Mouse (Mus musculus) limb, embryonic 12.5 days (tissue): ENCODE results near the gene Ccdc141. TPM values are rescaled to one million over a fixed set of nuclear protein-coding genes. Genes with fewer than 3 reads are reported as not detected.

Experiments
- ATAC-seq: fragments of 200-750 bp; cut with Nextera tagmentation; 2 replicates; pipeline ENCODE4 v1.8.0; 2017; ENCODE audit warnings: low read depth, moderate TSS enrichment; ENCODE audit not compliant: insufficient number of reproducible peaks, insufficient read depth, low FRiP score, low TSS enrichment
- H3K27ac ChIP-seq: fragments of 300-500 bp; sonication (generic); 2 replicates; pipeline ENCODE4 v1.5.1; 2016; ENCODE audit warnings: mild to moderate bottlenecking, moderate library complexity
- H3K27me3 ChIP-seq: fragments of 300-500 bp; sonication (generic); 2 replicates; pipeline ENCODE4 v1.6.1; 2016; ENCODE audit warnings: mild to moderate bottlenecking, moderate library complexity
- H3K36me3 ChIP-seq: fragments of 300-500 bp; sonication (generic); 2 replicates; pipeline ENCODE4 v1.6.1; 2016; ENCODE audit warnings: mild to moderate bottlenecking, moderate library complexity
- H3K4me1 ChIP-seq: fragments of 300-500 bp; sonication (generic); replicated peaks from 2 replicates; pipeline ENCODE4 v1.6.1; 2016
- H3K4me2 ChIP-seq: fragments of 300-500 bp; sonication (generic); 2 replicates; pipeline ENCODE4 v1.6.1; 2016; ENCODE audit warnings: mild to moderate bottlenecking, moderate library complexity
- H3K4me3 ChIP-seq: fragments of 300-500 bp; sonication (generic); replicated peaks from 2 replicates; pipeline ENCODE4 v1.5.1; 2016; ENCODE audit warnings: mild to moderate bottlenecking
- H3K9ac ChIP-seq: fragments of 300-500 bp; sonication (generic); replicated peaks from 2 replicates; pipeline ENCODE4 v1.6.1; 2016; ENCODE audit warnings: mild to moderate bottlenecking, moderate library complexity
- H3K9me3 ChIP-seq: fragments of 300-500 bp; sonication (generic); 2 replicates; pipeline ENCODE4 v1.6.1; 2016; ENCODE audit warnings: mild to moderate bottlenecking, moderate library complexity
- WGBS: fragments of 180-500 bp; shearing (Covaris S2); methylation state at CpG from one replicate; pipeline ENCODE4 v1.1.7; 2016; 5-methylcytosine and 5-hydroxymethylcytosine counted together
- polyA plus RNA-seq: library from polyadenylated mRNA; unstranded; fragments of >200 nt; fragmentation: Nextera tagmentation; extraction: Ambion mirVana; gene quantifications from 2 replicates; pipeline ENCODE4 v1.2.1, GENCODE M21; 2016

Ccdc141 gene
- polyA plus RNA-seq, 1 experiment from 2014 or later, result 12.3 TPM

GRCm38 (mm10) chr2:76972051-76972450 is 198.4 kb downstream of the Ccdc141 start:
- Histone ChIP-seq H3K27me3 (0 out of 2 replicates have a peak, but pooled peaks cover 4% of the 10 kb centered on the region), H3K4me1 (0 out of 2 replicates have a peak, but pooled peaks cover 4% of the 10 kb centered on the region), H3K27ac (no peak overlapping the region), H3K4me2 (no peak overlapping the region), H3K36me3 (no peaks in the 10 kb centered on the region), H3K4me3 (no peak overlapping the region), H3K9ac (no peak overlapping the region), H3K9me3 (no peaks in the 10 kb centered on the region)
- WGBS, result 81% methylated on average over 4 of the region's 4 CpGs
- ATAC-seq, result no peak

- Histone ChIP-seq H3K9me3 (no peaks in the 10 kb centered on the region), H3K27ac (no peak overlapping the region), H3K4me3 (no peak overlapping the region), H3K36me3 (no peaks in the 10 kb centered on the region), H3K4me1 (0 out of 2 replicates have a peak, but pooled peaks cover 4% of the 10 kb centered on the region), H3K4me2 (no peak overlapping the region), H3K9ac (no peak overlapping the region), H3K27me3 (0 out of 2 replicates have a peak, but pooled peaks cover 4% of the 10 kb centered on the region)
- no peak for ATAC-seq
- WGBS, result 62% methylated on average over 5 of the region's 5 CpGs
Observed at GRCm38 (mm10) chr2:76971069-76971468, 199.4 kb downstream of the Ccdc141 start.

- Histone ChIP-seq H3K9ac (no peak overlapping the region), H3K36me3 (no peaks in the 10 kb centered on the region), H3K9me3 (no peaks in the 10 kb centered on the region), H3K27me3 (0 out of 2 replicates have a peak, but pooled peaks cover 4% of the 10 kb centered on the region), H3K27ac (no peak overlapping the region), H3K4me3 (no peak overlapping the region), H3K4me2 (no peak overlapping the region), H3K4me1 (0 out of 2 replicates have a peak, but pooled peaks cover 4% of the 10 kb centered on the region)
- ATAC-seq, result no peak
- 40% methylated on average over 4 of the region's 4 CpGs for WGBS
Observed at GRCm38 (mm10) chr2:76970669-76971068, 199.8 kb downstream of the Ccdc141 start.

DNA sequence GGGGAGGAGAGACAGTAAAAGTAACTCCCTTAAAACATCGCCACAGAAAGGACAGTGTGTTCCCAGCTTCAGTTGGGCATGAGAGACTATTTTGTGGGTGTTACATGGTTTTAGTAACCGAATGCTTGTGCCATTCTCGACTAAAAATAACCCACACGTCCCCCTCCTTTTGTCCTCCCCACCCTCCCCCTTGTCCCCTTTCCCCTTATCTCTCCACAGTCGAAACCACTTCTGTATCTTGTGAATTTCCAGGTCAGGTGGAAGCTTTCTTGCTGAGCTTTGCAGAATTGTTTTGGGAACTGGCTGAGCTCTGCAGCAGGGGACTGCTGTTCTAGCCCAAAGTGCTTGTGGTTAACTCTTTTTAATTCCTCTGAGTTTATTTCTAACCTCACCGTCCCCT is 200.2 kb downstream of the Ccdc141 start:
- WGBS, result 73% methylated on average over 6 of the region's 6 CpGs
- H3K9me3 ChIP-seq, result no peaks in the 10 kb centered on the region
- H3K4me1 ChIP-seq, result 0 out of 2 replicates have a peak, but pooled peaks cover 4% of the 10 kb centered on the region
- no peaks in the 10 kb centered on the region for H3K36me3 ChIP-seq
- no peak overlapping the region for H3K4me3 ChIP-seq
- H3K4me2 ChIP-seq, result no peak overlapping the region
- H3K9ac ChIP-seq, result no peak overlapping the region
- H3K27ac ChIP-seq, result no peak overlapping the region
- ATAC-seq, result no peak
- H3K27me3 ChIP-seq, result 0 out of 2 replicates have a peak, but pooled peaks cover 4% of the 10 kb centered on the region

DNA sequence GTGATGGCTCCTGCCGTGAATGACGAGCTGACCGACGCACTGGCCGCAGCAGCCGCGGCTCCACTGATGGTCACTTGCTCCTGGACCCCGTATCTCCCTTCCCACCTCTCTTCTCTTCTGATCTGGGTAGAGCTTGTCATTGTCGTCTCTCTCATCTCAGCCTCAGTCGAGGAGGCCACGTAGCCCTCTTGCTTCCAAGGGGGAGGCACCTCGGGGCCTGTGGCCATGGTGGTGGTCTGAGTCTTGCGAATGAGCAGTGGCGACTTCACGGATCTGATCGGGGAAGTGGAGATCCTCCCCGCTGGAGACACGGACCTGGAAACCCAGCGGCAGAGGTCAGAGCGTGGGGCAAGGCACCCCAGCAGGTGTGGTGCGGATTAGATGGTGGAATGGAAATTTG is 200.8 kb downstream of the Ccdc141 start:
- Histone ChIP-seq H3K4me2 (no peak overlapping the region), H3K9ac (no peak overlapping the region), H3K27ac (no peak overlapping the region), H3K36me3 (no peaks in the 10 kb centered on the region), H3K4me3 (no peak overlapping the region), H3K27me3 (0 out of 2 replicates have a peak, but pooled peaks cover 4% of the 10 kb centered on the region), H3K4me1 (0 out of 2 replicates have a peak, but pooled peaks cover 4% of the 10 kb centered on the region), H3K9me3 (no peaks in the 10 kb centered on the region)
- 83% methylated on average over 21 of the region's 21 CpGs for WGBS
- ATAC-seq, result no peak

DNA sequence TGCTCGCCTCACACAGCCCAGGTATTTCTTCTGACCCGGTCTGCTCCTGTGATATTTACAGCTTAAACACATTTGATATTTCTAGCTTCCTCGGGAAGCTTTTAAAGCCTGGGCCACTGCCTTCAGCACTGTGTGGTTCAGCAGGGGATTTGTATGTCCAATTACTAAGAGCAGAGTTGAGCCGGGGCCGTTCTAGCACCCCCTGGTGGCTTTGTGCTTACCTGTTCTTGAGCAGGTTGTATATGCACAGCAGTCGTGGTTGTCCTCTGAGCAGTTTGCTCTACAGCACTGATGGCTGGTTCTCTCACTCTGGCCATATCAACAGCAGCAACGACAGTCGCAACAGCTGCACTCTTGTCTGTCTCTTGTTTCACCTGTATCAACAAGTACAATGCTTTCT is 201.5 kb downstream of the Ccdc141 start:
- WGBS, result 27% methylated on average over 8 of the region's 8 CpGs
- peak; percentile 84 for ATAC-seq

DNA sequence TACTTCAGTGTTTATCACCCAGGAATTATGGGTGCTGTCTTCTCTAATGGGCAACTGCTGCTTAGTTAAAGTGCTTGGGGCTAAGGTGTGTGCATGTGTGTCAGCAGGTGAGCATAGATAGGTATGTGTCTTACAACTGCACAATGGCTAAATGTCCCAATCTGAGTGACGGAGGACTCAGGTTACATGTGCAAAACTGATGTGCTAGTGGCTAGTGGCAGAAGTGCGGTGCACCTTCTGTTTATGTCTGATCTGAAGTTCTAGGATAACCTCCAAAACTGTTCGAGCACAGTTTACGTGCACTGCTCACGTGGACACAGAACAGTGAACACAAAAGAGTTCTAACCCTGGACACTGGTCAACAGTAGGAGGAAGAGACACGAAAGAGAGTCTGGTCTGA is 203.9 kb downstream of the Ccdc141 start:
- H3K9me3 ChIP-seq, result no peaks in the 10 kb centered on the region
- H3K27ac ChIP-seq, result no peak overlapping the region
- no peak overlapping the region for H3K4me2 ChIP-seq
- no peak for ATAC-seq
- H3K4me3 ChIP-seq, result no peak overlapping the region
- no peak overlapping the region for H3K9ac ChIP-seq
- 0 out of 2 replicates have a peak, but pooled peaks cover 4% of the 10 kb centered on the region for H3K27me3 ChIP-seq
- 88% methylated on average over 6 of the region's 6 CpGs for WGBS
- no peaks in the 10 kb centered on the region for H3K4me1 ChIP-seq
- no peaks in the 10 kb centered on the region for H3K36me3 ChIP-seq

More for the DNA sequence above, 201.5 kb downstream of the Ccdc141 start:
- H3K9me3 ChIP-seq, result no peaks in the 10 kb centered on the region
- H3K27ac ChIP-seq, result no peak overlapping the region
- no peaks in the 10 kb centered on the region for H3K36me3 ChIP-seq
- no peak overlapping the region for H3K4me2 ChIP-seq
- H3K4me1 ChIP-seq, result 0 out of 2 replicates have a peak, but pooled peaks cover 2% of the 10 kb centered on the region
- no peak overlapping the region for H3K9ac ChIP-seq
- 0 out of 2 replicates have a peak, but pooled peaks cover 4% of the 10 kb centered on the region for H3K27me3 ChIP-seq
- H3K4me3 ChIP-seq, result no peak overlapping the region

DNA sequence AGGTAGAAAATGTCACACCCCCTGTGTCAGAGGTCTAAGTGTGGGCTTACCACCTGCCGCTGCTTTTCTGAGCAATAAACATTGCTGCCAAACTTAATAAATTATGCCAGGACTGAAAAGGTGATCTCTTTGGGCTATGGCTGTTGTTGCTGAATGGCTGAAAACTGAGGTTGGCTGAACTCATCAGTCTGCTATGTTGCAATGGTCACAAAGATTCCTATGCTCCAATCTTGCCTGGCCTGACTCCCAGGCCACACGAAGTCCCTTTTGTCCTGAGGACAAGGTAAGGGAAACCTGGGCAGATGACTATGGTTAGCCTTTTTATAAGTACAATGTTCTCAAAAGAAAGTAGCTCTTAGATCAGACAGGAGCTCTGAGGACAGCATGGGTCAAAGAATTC is 204.4 kb downstream of the Ccdc141 start:
- 0 out of 2 replicates have a peak, but pooled peaks cover 4% of the 10 kb centered on the region for H3K27me3 ChIP-seq
- no peaks in the 10 kb centered on the region for H3K9me3 ChIP-seq
- no peak overlapping the region for H3K4me2 ChIP-seq
- no peaks in the 10 kb centered on the region for H3K4me1 ChIP-seq
- no peak overlapping the region for H3K4me3 ChIP-seq
- ATAC-seq, result no peak
- WGBS, result 79% methylated on average over 2 of the region's 2 CpGs
- no peak overlapping the region for H3K27ac ChIP-seq
- no peak overlapping the region for H3K9ac ChIP-seq
- H3K36me3 ChIP-seq, result no peaks in the 10 kb centered on the region

DNA sequence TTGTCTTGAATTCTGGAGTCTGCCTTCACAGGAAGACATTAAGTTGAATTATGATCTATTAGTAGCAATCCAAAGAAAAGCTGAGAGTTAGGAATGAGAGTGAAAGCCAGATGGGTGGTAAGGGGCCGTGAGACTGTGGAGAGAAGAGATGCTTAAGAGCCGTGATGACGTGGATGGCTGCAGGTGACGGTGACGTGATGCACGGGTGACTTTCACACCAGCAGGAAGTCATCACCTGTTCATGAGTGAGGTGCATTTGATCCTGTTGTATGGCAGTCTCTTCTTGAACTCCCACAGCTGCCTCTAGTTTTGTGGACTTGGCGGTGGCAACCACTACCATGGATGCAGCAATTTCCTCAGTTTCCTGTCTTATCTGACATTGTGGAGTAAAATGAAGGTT is 204.9 kb downstream of the Ccdc141 start:
- Histone ChIP-seq H3K27ac (no peak overlapping the region), H3K4me2 (no peak overlapping the region), H3K9me3 (no peaks in the 10 kb centered on the region), H3K9ac (no peak overlapping the region), H3K4me3 (no peak overlapping the region), H3K36me3 (no peaks in the 10 kb centered on the region), H3K4me1 (no peaks in the 10 kb centered on the region), H3K27me3 (0 out of 2 replicates have a peak, but pooled peaks cover 4% of the 10 kb centered on the region)
- WGBS, result 78% methylated on average over 7 of the region's 7 CpGs
- ATAC-seq, result no peak

DNA sequence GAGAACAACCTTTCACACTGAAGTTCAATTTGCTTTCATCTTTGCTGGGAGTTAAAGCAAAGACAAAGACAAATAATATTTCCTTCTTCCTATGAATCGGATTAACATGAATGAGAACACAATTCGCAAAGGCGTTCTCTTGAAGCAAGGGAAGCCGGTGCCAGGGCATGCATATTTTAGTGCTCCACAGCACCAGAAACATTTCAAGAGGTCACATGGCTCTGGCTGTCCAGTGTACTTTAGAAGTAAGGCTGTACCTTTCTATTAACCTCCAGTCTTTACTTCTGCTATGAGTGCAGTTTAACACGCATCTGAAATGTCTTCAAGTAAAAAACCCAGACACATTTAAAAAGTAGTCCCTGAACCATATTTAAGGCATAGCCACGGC is 208.4 kb downstream of the Ccdc141 start:
- no peak overlapping the region for H3K4me3 ChIP-seq
- no peaks in the 10 kb centered on the region for H3K27me3 ChIP-seq
- no peak overlapping the region for H3K27ac ChIP-seq
- no peak overlapping the region for H3K4me2 ChIP-seq
- H3K36me3 ChIP-seq, result no peaks in the 10 kb centered on the region
- H3K4me1 ChIP-seq, result no peaks in the 10 kb centered on the region
- no peaks in the 10 kb centered on the region for H3K9me3 ChIP-seq
- H3K9ac ChIP-seq, result no peak overlapping the region
- no peak for ATAC-seq
- 89% methylated on average over 6 of the region's 6 CpGs for WGBS

DNA sequence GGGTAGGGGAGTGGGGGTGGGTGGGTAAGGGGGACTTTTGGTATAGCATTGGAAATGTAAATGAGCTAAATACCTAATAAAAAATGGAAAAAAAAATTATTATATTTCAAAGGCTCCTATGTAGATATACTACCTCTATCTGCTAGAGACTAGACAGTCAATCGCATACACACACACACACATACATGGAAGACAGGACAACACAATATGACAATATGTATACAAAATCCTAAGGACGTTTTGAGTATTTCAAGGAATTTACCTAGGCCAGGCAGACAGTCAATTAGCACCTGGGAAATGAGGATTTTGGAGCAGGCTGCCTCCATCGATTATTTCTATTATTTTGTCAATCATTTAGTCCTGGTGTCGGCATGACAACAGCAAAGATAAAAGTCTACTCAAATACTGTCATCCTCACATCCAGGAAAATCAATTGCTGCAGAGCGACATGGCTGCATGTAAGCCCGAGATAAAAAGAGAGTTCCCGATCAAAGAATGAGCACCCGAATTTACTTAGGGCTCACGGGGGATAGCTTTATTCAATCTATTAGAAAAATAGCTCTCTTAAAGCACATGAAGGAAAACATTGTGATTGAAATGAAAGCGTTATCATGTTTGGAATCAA is 208.9 kb downstream of the Ccdc141 start:
- Histone ChIP-seq H3K36me3 (no peaks in the 10 kb centered on the region), H3K4me2 (no peak overlapping the region), H3K27ac (no peak overlapping the region), H3K9me3 (no peaks in the 10 kb centered on the region), H3K4me1 (no peaks in the 10 kb centered on the region), H3K27me3 (no peaks in the 10 kb centered on the region), H3K4me3 (no peak overlapping the region), H3K9ac (no peak overlapping the region)
- 93% methylated on average over 10 of the region's 10 CpGs for WGBS
- ATAC-seq, result no peak
